ENCODE assay signal across 8 mouse cellular contexts in genomic region chr10:81628390-81628789, GRCm38 (mm10). TPM values are rescaled to one million over a fixed set of nuclear protein-coding genes. Genes with fewer than 3 reads are reported as not detected.
DNase-seq lines count a peak whose midpoint lies in the region; ATAC-seq and TF ChIP-seq lines count a peak whose summit lies in the region.

Ankrd24 (plus strand) TSS chr10:81628540.

- H3K4me1 ChIP-seq in lung, embryonic 16.5 days (replicated peaks; ENCODE audit: control insufficient read depth, insufficient read depth, low read length), result peaks cover 14% of the 10 kb centered on the region
- H3K4me1 ChIP-seq in heart, postnatal 0 days (ENCODE audit: control insufficient read depth, insufficient read depth), result peaks cover 11% of the 10 kb centered on the region; the same call in 1 of the 2 replicates
- peaks cover 13% of the 10 kb centered on the region for H3K4me1 ChIP-seq in limb, embryonic 14.5 days (ENCODE audit: control insufficient read depth, insufficient read depth, low read length)

- peak within 1 kb of the TSS; percentile 84 for H3K9ac ChIP-seq in lung, embryonic 16.5 days (ENCODE audit: low read length)
- peak within 1 kb of the TSS; percentile 82 for H3K9ac ChIP-seq in heart, postnatal 0 days (replicated peaks; ENCODE audit: low read depth, low read length)
- H3K9ac ChIP-seq in limb, embryonic 14.5 days (ENCODE audit: low read depth, low read length, severe bottlenecking), result peak within 1 kb of the TSS; percentile 67

- H3K36me3 ChIP-seq in lung, embryonic 16.5 days (ENCODE audit: control insufficient read depth, insufficient read depth, low read length), result peaks cover 13% of the 10 kb centered on the region; the same call in 1 of the 2 replicates
- no peaks in the 10 kb centered on the region for H3K36me3 ChIP-seq in heart, postnatal 0 days (replicated peaks; ENCODE audit: control insufficient read depth, insufficient read depth, low read length)
- H3K36me3 ChIP-seq in limb, embryonic 14.5 days (ENCODE audit: control insufficient read depth, insufficient read depth, low read length), result peaks cover 28% of the 10 kb centered on the region

- peak within 1 kb of the TSS; percentile 86 for H3K4me2 ChIP-seq in lung, embryonic 16.5 days (ENCODE audit: low read depth, low read length)
- peak within 1 kb of the TSS; percentile 81 for H3K4me2 ChIP-seq in heart, postnatal 0 days (ENCODE audit: low read depth, low read length)
- peak within 1 kb of the TSS; percentile 69 for H3K4me2 ChIP-seq in limb, embryonic 14.5 days (replicated peaks; ENCODE audit: low read depth, low read length, severe bottlenecking)

- 72% methylated on average over 16 of the region's 16 CpGs for WGBS in lung, embryonic 16.5 days
- WGBS in heart, postnatal 0 days, result 81% methylated on average over 16 of the region's 16 CpGs
- WGBS in limb, embryonic 14.5 days, result 72% methylated on average over 16 of the region's 16 CpGs

- peak within 1 kb of the TSS; percentile 76 for H3K4me3 ChIP-seq in lung, embryonic 16.5 days (ENCODE audit: low read length)
- peak within 1 kb of the TSS; percentile 70 for H3K4me3 ChIP-seq in heart, postnatal 0 days (ENCODE audit: low read depth, low read length)
- peak within 1 kb of the TSS; percentile 65 for H3K4me3 ChIP-seq in limb, embryonic 14.5 days (replicated peaks; ENCODE audit: low read length)

- no peak for TF ChIP-seq EP300 in heart, postnatal 0 days (IDR thresholded peaks at IDR 0.05; ENCODE audit: low read depth)

- no peaks in the 10 kb centered on the region for H3K9me3 ChIP-seq in lung, embryonic 16.5 days (ENCODE audit: control insufficient read depth, low read length)
- no peaks in the 10 kb centered on the region for H3K9me3 ChIP-seq in heart, postnatal 0 days (replicated peaks; ENCODE audit: control insufficient read depth, low read length)
- H3K9me3 ChIP-seq in limb, embryonic 14.5 days (ENCODE audit: control insufficient read depth, low read length), result no peaks in the 10 kb centered on the region

- no peak for TF ChIP-seq POLR2A in limb, embryonic 14.5 days (IDR thresholded peaks at IDR 0.05; ENCODE audit: borderline replicate concordance, extremely low read depth, insufficient read depth, insufficient read length)

- peak within 1 kb of the TSS; percentile 88 for H3K27ac ChIP-seq in lung, embryonic 16.5 days (ENCODE audit: low read length)
- H3K27ac ChIP-seq in heart, postnatal 0 days (ENCODE audit: low read depth), result peak within 1 kb of the TSS; percentile 88
- peak within 1 kb of the TSS; percentile 85 for H3K27ac ChIP-seq in limb, embryonic 14.5 days (replicated peaks; ENCODE audit: low read depth, low read length)

- ATAC-seq in lung, embryonic 16.5 days (ENCODE audit: low read depth), result no peak
- no peak for ATAC-seq in heart, postnatal 0 days (ENCODE audit: insufficient read depth, low read depth)
- no peak for ATAC-seq in limb, embryonic 14.5 days (ENCODE audit: low FRiP score, low read depth)

- DNase-seq in cerebellum, adult 11-12 months, result peak; percentile 69
- DNase-seq in cerebellum, adult 9-10 months, result no peak
- no peak for DNase-seq in lung, postnatal 14 days
- DNase-seq in heart, postnatal 0 days (ENCODE audit: low spot score), result no peak
- DNase-seq in limb, embryonic 14.5 days (ENCODE audit: low spot score), result no peak
- no peak for DNase-seq in embryo, embryonic 10.5 days (ENCODE audit: low spot score)
- no peak for DNase-seq in cerebellum, postnatal 10 days

- H3K27me3 ChIP-seq in lung, embryonic 16.5 days (ENCODE audit: control insufficient read depth, insufficient read depth, low read depth, low read length), result no peaks in the 10 kb centered on the region
- H3K27me3 ChIP-seq in heart, postnatal 0 days (ENCODE audit: control insufficient read depth, insufficient read depth, low read length), result no peaks in the 10 kb centered on the region
- H3K27me3 ChIP-seq in limb, embryonic 14.5 days (ENCODE audit: control insufficient read depth, insufficient read depth, low read length), result no peaks in the 10 kb centered on the region

- no peak for TF ChIP-seq CTCF in heart, postnatal 0 days (IDR thresholded peaks at IDR 0.05; ENCODE audit: low read depth)

RNA-seq across cellular contexts. Expression of gene Ankrd24, which starts in this region (rescaled TPM):
- polyA plus RNA-seq in lung, embryonic 16.5 days (2015; fragmentation: Nextera tagmentation; extraction: Ambion mirVana), result 8.5 and 9.2 TPM in 2 replicates
- 48.5 and 54.5 TPM in 2 replicates for total RNA-seq in heart, postnatal 0 days (2014; rRNA removed; ENCODE audit: low replicate concordance)
- polyA plus RNA-seq in heart, postnatal 0 days (2015; fragmentation: Nextera tagmentation; extraction: Ambion mirVana), result 8.9 and 9.1 TPM in 2 replicates
- 79.9 and 100 TPM in 2 replicates for polyA plus RNA-seq in limb, embryonic 14.5 days (2012; rRNA removed)
- polyA plus RNA-seq in limb, embryonic 14.5 days (2014; fragmentation: Nextera tagmentation; extraction: Ambion mirVana), result 5.3 and 9.6 TPM in 2 replicates
